Mouse (Mus musculus) ES-Bruce4 (cell line): Measurements from ENCODE around the gene Gzma. TPM values are rescaled to one million over a fixed set of nuclear protein-coding genes. Genes with fewer than 3 reads are reported as not detected.

Experiments used
- H3K27ac ChIP-seq: 2 replicates; pipeline ENCODE4 v1.5.1; 2012; ENCODE audit warnings: low read length, inconsistent platforms; ENCODE audit not compliant: insufficient read depth
- H3K27me3 ChIP-seq: 2 replicates; pipeline ENCODE4 v1.6.1; 2012; ENCODE audit warnings: mild to moderate bottlenecking, low read length, inconsistent platforms; ENCODE audit not compliant: control insufficient read depth, poor library complexity, insufficient read depth, severe bottlenecking
- H3K36me3 ChIP-seq: 2 replicates; pipeline ENCODE4 v1.6.1; 2012; ENCODE audit warnings: inconsistent platforms, mild to moderate bottlenecking, low read length, moderate library complexity; ENCODE audit not compliant: control insufficient read depth, poor library complexity, insufficient read depth, severe bottlenecking
- H3K4me1 ChIP-seq: one replicate; pipeline ENCODE4 v1.8.1; 2011; ENCODE audit warnings: low read length; ENCODE audit not compliant: control insufficient read depth, insufficient read depth
- H3K4me3 ChIP-seq: 2 replicates; pipeline ENCODE4 v1.5.1; 2011; ENCODE audit warnings: low read depth, mild to moderate bottlenecking, low read length
- H3K9ac ChIP-seq: 2 replicates; pipeline ENCODE4 v1.6.1; 2012; ENCODE audit warnings: low read depth, mild to moderate bottlenecking, inconsistent platforms; ENCODE audit not compliant: poor library complexity, severe bottlenecking
- H3K9me3 ChIP-seq: replicated peaks from 2 replicates; pipeline ENCODE4 v1.6.1; 2012; ENCODE audit warnings: mild to moderate bottlenecking, low read length, inconsistent platforms; ENCODE audit not compliant: control insufficient read depth, poor library complexity, insufficient read depth, severe bottlenecking
- CTCF ChIP-seq: IDR thresholded peaks from one replicate; pipeline ENCODE4 v1.8.1; 2011; ENCODE audit warnings: low read depth, low read length
- EP300 ChIP-seq: IDR thresholded peaks from 2 replicates; pipeline ENCODE4 v1.6.1; 2011; ENCODE audit warnings: low read depth, low read length; ENCODE audit not compliant: insufficient read depth
- POLR2A ChIP-seq: IDR thresholded peaks from one replicate; pipeline ENCODE4 v1.8.1; 2011; ENCODE audit warnings: low read length; ENCODE audit not compliant: insufficient read depth
- polyA plus RNA-seq: library from polyadenylated mRNA; stranded (reverse); fragments of >200 nt; gene quantifications from 2 replicates; pipeline ENCODE4 v1.2.4, GENCODE M21; 2011; ENCODE audit warnings: low read depth; ENCODE audit not compliant: missing spikeins, insufficient read depth, insufficient read length

Gene Gzma
- polyA plus RNA-seq, 1 experiment: not detected

- Histone ChIP-seq H3K27ac (no peak overlapping the region), H3K9ac (no peak overlapping the region), H3K36me3 (no peaks in the 10 kb centered on the region), H3K4me1 (no peaks in the 10 kb centered on the region), H3K4me3 (no peak overlapping the region), H3K9me3 (no peaks in the 10 kb centered on the region), H3K27me3 (no peaks in the 10 kb centered on the region)
- TF ChIP-seq CTCF (no peak), POLR2A (no peak), EP300 (no peak)
These were observed 4.0 kb upstream of the Gzma start for GRCm38 (mm10) chr13:113104759-113105158.

- Histone ChIP-seq H3K27ac (no peak overlapping the region), H3K27me3 (no peaks in the 10 kb centered on the region; the same call in 1 of the 2 replicates), H3K36me3 (no peaks in the 10 kb centered on the region), H3K4me3 (no peak overlapping the region), H3K4me1 (no peaks in the 10 kb centered on the region), H3K9me3 (no peaks in the 10 kb centered on the region), H3K9ac (no peak overlapping the region)
- no peak for TF ChIP-seq CTCF
- no peak for TF ChIP-seq POLR2A
- TF ChIP-seq EP300: no peak
These were observed 1.0 kb upstream of the Gzma start for GRCm38 (mm10) chr13:113101804-113102203.

- no peaks in the 10 kb centered on the region for H3K4me1 ChIP-seq
- no peaks in the 10 kb centered on the region; the same call in 1 of the 2 replicates for H3K27me3 ChIP-seq
- no peaks in the 10 kb centered on the region for H3K36me3 ChIP-seq
- no peaks in the 10 kb centered on the region for H3K9me3 ChIP-seq
- TF ChIP-seq POLR2A (no peak), CTCF (no peak), EP300 (no peak)
- H3K9ac ChIP-seq: no peak overlapping the region
- no peak overlapping the region for H3K4me3 ChIP-seq
- H3K27ac ChIP-seq: no peak overlapping the region
These were observed 2.4 kb downstream of the Gzma start for GRCm38 (mm10) chr13:113098406-113098805.

- Histone ChIP-seq H3K27ac (no peak overlapping the region), H3K36me3 (no peaks in the 10 kb centered on the region), H3K4me1 (no peaks in the 10 kb centered on the region), H3K9me3 (no peaks in the 10 kb centered on the region), H3K27me3 (no peaks in the 10 kb centered on the region; the same call in 1 of the 2 replicates), H3K4me3 (no peak overlapping the region), H3K9ac (no peak overlapping the region)
- TF ChIP-seq EP300 (no peak), CTCF (no peak), POLR2A (no peak)
These were observed 3.8 kb downstream of the Gzma start for GRCm38 (mm10) chr13:113097011-113097410.

- Histone ChIP-seq H3K27me3 (no peaks in the 10 kb centered on the region; the same call in 1 of the 2 replicates), H3K36me3 (no peaks in the 10 kb centered on the region), H3K27ac (no peak overlapping the region), H3K9me3 (no peaks in the 10 kb centered on the region), H3K4me1 (no peaks in the 10 kb centered on the region), H3K4me3 (no peak overlapping the region), H3K9ac (no peak overlapping the region)
- TF ChIP-seq EP300 (no peak), CTCF (no peak)
These were observed 6.2 kb downstream of the Gzma start for GRCm38 (mm10) chr13:113094618-113095017.

GRCm38 (mm10) chr13:113090489-113090888 lies 10.3 kb downstream of the Gzma start:
- Histone ChIP-seq H3K9me3 (no peaks in the 10 kb centered on the region), H3K9ac (no peak overlapping the region), H3K4me1 (no peaks in the 10 kb centered on the region), H3K4me3 (no peak overlapping the region), H3K27me3 (no peaks in the 10 kb centered on the region), H3K27ac (no peak overlapping the region), H3K36me3 (no peaks in the 10 kb centered on the region)
- TF ChIP-seq POLR2A (no peak), EP300 (no peak), CTCF (no peak)
